Mouse (Mus musculus): ENCODE measurements around the gene Miga1.

DNA sequence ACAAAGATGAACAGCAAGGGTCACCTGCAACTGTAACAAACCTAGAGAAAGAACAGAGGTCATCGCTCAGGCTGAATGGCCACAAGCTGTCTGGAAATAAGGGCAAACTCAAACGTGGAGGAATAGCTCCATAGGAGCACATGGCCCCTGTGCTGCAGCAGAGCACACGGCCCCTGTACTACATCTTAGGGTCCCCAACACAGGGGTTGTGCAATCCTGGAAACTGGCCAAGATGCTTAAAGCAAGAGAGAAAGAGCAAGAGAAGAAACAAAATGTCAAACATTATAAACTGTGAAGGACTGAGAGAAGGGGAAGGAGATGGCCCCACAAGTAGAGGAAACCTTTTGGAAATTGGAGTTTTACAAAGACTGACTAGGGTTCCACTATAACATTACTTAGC is 45.8 kb downstream of the Miga1 start:
- TF ChIP-seq EP300 (optimal IDR thresholded peaks at IDR 0.05) = no peak
- TF ChIP-seq CTCF (IDR thresholded peaks at IDR 0.05; ENCODE audit: low read depth) = no peak

All from stomach, postnatal 0 days (tissue).